Mouse (Mus musculus) bone marrow macrophage, adult 2 months (primary cell): ENCODE measurements around the gene Dcaf10.

Source experiments
- CTCF ChIP-seq: IDR thresholded peaks from 2 replicates; pipeline ENCODE4 v1.5.1; 2012; ENCODE audit warnings: low read depth, mild to moderate bottlenecking, low read length, moderate library complexity
- POLR2A ChIP-seq: IDR thresholded peaks from 2 replicates; pipeline ENCODE4 v1.6.1; 2012; ENCODE audit warnings: mild to moderate bottlenecking, low read depth, low read length, borderline replicate concordance

- peak; percentile 46; the same call in 1 of the 2 replicates for TF ChIP-seq CTCF
- no peak for TF ChIP-seq POLR2A
Measured at GRCm38 (mm10) chr4:45308046-45308445, 33.9 kb upstream of the Dcaf10 start.
